Mouse (Mus musculus) heart, adult 8-10 months (tissue): ENCODE measurements around the gene Mamdc4. TPM values are rescaled to one million over a fixed set of nuclear protein-coding genes. Genes with fewer than 3 reads are reported as not detected.
A peak's percentile ranks its signal among the peaks of the same experiment; 100 is the strongest.

ENCODE experiments used
- DNase-seq: peaks from one replicate; pipeline ENCODE4 v3.0.0; 2022; ENCODE audit warnings: low spot score
- total RNA-seq, 4 experiments: library from RNA; stranded (reverse); gene quantifications; 2 replicates each; pipeline ENCODE4 v1.2.4; 2022

Gene Mamdc4
- total RNA-seq, 4 experiments from 2014 or later = 1.1 to 2.2 (median 1.5) TPM

DNA sequence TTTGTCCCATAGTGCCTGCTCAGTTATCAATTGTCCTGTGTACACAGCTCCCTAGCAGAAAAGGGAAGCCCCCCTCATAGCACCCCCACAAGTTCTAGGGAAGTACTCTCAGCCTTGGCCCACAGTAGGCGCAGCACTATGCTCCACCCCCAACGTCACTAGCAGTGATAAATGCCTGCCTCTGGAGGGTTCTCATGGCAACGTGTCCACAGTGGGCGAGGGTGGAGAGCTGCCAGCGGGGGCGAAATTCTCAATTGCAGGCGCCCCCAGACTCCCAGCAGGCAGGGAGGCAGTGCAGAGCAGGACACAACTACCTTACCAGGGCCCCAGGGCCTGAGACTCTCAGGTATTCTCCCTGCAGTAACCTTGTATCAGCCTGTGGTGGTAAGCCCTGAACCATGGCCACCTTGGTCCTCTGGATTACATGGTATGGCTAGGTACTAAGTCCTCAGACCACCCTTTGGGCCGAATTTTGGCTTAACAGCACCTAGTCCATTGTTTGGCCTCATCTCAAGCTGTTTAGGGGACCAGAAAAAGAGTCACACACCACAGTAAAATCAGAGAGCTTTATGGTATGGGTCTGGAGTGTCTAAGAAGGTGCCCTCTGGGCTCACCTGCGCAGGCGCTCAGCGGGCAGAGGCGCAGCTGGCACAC, 7.9 kb upstream of the Mamdc4 start:
- no peak for DNase-seq

DNA sequence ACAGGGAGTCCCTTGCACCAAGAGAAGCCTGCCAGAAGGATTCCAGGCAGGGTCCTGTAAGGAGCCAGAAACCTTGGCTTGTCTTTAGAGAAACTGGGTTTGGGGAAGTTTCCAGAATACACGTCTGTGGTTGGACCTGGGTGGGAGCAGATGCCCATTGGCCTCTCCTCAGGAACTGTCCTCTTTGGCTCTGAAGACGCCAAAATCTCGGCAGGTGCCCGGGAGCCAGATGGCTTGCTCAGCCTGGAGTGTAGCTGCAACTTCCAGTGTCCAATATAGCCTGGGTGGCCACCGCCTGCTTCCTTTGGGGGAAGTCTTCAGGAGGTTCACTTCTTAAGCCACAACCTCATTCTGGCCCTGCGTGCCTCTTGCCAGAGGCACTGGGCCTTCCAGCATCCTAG, 7.3 kb upstream of the Mamdc4 start:
- no peak for DNase-seq

DNA sequence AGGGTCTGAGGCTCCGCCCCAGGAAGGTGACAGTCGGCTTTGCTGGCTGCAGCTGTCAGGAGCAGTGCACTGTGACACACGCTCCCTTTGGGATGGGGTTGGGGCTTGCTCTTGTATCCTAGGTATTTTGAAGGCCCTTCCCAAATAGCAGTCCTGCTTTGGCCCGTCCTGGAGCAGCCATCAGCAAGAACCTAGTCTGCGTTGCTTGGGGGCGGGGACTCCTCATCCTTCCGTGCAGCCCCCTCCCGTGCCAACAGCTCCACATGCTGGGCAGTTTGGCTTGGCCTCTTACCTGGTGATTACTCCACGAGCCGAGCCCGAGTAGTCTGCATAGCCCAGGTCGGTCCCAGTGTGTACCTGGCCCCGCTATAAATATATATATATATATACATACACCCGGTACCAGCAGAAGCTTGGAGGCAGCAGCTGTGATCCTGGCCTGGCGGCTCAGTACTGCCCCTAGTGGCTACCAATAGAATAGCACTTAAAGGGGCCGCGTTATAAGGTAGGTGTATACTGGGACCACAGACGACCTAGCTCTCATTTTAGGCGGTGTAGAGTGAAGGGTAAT, 6.7 kb upstream of the Mamdc4 start, which contains the start of gene Ajm1:
Ajm1 (minus strand) TSS at position 464 of the 571 bp plus-strand sequence.
- peak; percentile 62 for DNase-seq

DNA sequence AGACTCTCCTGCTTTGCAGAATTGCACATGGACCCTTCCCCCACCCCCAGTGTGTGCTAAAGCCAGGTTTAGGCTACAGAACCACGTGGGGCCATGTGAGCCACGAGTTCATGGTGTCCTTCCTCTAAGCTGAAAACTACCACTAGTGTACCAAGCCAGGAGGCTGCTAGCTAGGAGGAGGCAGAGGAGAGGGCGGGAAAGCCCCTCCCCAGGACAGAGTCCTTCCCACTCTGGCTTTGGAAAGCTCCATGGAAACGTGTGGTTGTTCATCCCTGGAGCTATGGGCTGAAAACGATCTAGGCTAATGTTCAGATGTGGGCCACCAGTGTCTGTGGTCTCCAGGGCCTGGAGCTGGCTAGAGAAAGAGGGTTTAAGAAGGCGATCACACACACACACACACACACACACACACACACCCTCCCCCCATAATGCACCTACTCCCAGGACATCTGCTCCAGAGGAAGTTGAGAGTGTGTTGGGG, 6.0 kb upstream of the Mamdc4 start:
- DNase-seq = no peak

DNA sequence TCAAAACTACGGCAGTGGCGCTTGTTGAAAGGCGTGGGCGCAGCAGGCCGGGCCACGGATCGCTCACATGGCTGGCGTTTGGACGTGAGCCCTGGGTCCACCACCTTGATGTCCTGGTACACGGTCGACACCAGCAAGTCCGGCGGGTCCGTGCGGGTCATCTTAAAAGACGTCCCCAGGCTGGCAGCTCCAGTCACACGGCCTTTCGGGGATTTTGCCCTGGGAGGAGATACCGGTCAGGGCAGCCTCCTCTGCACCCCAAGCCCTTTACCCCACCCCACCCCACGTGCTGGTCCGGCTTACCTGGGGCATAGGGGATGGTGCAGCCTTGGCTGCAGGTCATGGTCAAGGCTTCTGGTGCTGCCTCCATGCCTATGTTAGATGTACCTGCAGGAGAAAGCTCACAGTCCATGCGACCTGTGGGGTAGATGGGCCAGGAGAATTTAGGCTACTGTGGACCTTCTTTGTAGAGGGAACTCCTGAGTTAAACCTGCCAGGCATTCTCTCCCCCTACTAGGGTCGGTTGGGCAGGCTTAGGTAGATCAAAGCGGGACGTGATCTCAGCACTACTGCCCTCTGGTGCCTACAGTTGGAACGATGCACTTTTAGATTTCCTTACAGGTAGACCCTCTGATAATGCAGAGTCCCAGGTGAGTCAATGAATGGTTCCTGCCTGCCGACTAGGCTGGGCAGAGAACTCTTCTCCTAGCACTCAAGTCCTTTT, 5.3 kb upstream of the Mamdc4 start:
- no peak for DNase-seq

DNA sequence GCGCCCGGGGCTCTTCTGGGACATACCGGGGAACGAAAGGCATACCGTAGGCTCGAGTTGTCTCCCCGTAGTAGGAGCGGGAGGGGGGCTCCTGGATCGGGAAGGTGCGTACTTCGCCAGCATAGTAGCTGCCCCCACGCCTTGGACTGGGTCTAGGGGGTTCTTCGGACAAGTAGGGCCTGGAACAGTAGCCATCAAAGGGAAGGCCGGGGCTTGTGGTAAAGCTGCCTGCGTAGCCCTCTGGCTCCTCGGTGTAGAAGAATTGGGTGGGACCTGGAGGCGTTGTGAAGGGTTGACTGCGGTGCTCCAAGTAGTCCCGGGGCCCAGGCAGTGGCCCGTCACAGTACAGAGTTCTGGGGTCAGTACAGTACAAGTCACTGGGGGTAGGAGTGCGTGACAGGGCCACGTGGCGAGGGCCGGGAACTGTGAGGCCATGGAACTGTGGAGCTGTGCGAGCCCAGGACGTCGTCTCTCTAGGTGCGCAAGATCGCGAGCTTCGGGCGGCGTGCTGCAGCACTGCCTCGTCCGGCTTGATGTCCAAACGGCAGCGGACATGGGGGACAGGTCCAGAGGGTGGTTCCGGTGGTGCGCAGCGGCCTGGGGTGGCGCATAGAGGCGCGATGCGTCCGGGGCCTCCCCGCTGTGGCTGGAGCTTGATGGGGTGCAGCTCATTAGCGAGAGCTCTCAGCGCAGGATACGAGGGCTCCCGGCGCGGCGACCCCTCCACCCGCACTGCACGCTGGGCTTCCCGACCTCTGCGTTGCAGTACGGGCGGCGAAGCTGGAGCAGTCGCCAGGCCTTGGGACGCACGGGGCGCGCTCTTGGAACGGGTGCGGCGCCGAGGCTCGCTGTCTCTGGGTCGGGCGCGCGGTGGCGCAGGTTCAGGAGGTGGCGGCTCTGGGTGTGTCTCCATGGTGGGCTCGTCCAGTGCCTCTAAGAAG, 4.4 kb upstream of the Mamdc4 start:
- DNase-seq = no peak

DNA sequence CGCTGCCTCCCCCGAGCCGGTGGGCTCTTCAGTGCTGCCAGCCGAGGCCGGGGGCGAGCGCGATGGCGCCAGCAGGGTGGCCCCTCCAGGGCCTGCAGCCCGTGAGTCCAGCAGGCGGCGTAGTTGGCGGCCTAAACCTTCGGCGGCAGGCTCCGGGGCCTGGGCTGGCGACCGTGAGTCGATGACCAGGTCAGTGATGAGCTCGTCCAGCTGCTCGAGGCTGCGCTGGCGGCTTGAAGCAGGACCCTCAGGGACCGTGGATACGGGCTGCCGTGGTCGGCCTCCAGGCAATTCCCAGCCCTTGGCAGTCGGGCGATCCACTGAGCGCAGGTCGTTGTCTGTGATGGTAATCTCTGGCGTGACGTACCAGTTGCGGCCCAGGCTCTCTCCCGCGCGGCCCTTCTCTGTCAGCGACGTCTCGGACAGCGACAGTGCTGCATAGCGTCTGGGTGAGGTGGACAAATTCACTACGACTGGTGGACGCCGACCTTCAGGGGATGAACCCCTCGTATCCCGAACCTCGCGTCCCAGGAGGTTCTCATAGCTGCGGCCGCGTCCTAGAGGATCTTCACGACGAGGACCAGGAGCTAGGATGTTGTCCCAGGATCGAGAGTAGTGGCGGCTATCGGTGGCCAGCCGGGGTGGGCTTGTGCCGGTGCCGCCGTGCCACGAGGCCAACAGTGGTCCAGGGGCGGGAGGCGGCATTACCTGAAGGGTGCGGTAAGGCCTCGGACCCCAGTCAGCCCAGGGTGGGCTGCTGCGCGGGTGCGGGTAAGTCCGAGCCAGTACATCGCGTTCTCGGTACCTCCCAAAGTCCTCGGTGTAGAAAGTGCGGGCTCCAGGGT, 3.5 kb upstream of the Mamdc4 start:
- no peak for DNase-seq

DNA sequence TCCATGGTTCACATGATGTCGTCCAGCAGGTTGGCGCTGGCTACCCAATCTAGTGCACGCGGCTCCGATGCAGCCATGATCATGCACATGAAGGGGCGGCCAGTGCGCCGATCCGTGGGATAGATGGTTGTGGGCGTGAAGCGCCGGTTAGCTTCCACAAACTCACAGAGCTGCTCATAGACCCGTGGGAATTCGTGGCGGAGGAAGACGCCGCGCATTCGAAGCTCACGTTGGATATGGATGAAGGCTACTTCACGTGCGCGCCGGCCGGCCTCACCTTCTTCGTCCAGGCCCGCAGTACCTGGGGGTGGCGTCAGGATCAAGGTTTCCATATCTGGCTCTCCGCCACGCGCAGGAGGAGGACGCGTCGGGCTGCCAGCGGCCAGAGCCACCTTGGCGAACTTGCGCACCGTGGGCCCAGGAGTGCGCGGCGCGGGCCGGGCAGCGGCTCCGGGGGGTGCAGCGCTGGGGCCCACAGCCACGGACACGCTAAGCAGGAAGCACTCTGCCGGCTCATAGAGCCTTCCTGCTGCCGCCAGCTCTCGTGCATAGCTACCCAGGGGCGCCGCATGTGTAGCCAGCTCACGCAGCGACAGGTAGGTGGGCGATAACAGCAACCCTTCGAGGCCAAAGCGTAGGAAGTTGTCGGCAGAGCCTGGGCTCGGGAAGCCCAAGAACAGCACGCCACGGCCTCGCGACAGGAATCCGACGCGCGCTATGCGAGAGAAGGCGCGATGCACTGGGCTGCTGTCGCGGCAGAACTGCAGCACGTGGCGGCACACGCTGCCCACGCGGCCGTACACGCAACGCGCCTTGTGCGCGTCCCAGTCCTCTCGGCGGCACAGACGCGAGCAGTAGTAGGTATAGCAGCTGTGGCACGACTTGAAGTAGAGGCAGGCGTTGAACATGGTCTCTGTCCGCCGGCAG, 2.6 kb upstream of the Mamdc4 start:
- DNase-seq = no peak

DNA sequence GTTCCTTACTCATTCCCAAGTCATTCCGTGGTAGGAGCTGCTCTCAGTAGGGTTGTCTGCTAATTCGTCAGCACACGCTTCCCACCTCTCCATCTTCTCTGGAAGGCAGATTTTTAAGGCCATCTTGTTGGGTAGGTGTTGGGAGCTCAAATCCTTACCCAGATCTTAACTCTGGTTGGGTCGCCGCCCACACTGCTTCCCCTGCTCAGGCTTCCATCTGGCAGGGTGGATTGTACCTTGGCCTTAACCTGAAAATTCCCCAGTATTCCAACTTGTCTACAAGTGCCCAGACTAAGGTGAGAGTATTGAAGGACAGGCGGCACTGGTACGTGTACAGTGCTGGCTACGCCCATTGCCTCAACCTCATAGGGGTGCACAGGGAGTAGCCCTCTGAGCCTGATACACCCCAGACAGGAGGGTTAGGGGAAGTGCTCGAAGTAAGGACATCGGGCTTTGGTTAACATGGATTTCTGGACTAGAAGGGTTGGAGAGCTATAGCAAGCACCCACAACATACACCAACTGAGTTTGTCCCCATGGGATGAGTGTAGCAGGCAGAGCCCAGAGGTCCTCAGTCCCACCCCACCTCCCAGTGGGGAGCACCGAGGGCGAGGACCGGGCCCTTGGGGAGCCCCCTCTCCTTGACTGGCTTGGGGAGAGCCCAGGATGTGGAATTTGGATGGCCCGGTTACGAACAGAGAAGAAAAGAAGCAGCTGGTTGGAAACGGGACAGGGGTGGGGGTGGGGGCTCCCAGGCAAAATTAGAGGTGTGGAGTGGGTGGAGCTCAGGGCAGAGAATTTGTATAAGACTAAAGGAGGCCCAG, 1.6 kb upstream of the Mamdc4 start:
- DNase-seq = no peak

DNA sequence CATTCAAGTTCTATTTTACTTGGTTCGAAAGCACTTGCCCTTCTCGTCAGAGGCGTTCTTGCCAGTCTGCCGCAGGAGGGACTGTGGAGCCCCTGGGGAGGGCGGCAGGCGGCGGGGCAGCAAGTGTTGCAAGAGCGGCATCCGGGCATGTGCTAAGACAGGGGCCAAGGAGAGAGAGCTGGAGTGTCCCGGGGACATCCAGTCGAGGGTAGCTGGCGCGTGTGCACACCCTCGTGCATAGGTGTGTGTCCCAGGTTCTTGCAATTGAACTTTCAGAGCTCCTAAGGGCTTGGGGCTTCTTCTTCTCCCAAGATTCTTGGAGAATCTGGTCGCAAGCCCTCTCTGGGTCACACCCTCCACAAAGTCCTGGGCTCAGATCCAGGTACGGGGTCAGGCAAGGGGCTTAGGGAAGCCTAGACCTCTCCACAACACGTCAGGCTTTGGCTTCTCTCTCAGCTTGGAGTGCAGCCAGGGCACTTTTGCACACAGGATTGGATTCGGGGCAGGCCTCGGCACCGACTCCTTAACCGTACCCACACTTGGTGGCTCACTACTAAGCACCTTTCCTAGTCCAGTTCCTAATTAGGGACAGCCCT, 885 bp upstream of the Mamdc4 start:
- no peak for DNase-seq

DNA sequence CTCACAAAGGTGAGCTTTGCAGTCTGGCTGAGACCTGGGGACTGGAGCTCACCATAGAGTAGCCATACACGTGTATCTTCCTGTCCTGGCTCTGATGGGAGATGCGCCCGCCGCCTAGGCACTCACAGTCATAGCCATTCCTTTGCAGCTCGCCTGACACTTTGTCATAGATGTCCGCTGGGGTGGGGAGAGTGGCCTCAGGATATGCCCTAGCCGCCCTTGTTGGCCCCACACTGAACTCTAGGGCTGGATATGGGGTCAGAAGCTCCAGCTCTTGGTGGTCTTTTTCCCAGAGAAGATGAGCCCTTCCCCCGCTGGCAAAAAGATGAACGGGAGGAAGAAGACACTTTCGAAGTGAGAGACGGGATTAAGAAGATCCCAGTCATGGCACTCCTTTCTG, 509 bp downstream of the Mamdc4 start:
- no peak for DNase-seq

DNA sequence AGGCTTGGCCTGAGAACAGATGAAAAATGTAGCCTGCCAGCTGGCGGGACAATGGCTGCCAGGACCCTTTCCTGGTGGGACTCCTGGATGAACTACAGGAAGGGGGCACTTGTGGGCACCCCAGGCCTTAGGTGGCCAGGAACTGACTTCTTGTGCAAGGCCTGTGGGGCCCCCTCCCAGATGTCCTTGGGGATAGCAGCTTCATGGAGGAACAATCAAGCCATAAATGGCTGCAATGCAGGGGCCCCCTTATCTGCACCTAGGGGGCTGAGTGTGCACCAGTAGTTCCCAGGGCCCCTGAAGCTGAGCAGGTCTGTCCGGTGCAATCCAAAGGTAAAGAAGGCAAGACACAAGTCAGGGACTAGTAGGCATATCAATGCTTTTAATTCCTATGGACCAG, 1.6 kb downstream of the Mamdc4 start:
- no peak for DNase-seq

DNA sequence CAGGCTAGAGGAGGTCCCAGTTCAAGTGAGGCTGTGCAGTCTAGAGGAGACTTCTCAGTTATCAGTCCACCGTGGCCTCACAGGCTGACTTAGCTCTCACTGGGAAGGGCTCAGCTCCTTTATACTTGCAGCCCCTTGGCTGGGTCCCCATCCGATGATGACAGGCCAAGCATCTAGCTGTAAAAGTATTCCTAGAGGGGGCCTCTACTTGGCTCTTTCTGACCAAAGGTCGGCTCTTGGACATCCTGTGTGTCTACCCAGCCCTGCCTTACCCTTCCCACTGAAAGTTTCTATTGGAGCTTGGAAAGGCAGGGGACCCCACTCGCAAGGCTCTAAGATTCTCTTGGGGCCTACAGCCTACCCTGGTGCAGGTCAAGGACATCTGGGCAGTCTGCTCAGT, 3.4 kb downstream of the Mamdc4 start:
- no peak for DNase-seq

DNA sequence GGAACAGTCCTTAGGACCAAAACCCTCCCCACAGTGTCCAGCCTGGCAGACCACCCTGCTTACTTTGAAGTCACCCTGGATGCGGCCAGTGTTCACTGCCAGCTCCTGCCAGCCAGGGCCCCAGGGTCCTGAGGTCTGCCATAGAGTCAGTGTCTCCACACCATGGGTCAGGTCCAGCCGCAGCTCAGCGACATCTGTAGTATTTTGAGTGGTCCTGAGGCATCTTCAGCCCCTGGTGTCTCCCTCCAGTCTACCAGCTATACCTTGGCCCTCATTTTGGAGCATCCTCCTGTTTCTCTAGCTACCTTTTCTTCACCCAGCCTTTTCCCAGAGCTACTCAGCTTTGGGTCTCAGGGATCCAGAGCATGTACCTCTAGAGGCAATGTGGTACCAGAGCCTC, 5.3 kb downstream of the Mamdc4 start:
- DNase-seq = no peak

DNA sequence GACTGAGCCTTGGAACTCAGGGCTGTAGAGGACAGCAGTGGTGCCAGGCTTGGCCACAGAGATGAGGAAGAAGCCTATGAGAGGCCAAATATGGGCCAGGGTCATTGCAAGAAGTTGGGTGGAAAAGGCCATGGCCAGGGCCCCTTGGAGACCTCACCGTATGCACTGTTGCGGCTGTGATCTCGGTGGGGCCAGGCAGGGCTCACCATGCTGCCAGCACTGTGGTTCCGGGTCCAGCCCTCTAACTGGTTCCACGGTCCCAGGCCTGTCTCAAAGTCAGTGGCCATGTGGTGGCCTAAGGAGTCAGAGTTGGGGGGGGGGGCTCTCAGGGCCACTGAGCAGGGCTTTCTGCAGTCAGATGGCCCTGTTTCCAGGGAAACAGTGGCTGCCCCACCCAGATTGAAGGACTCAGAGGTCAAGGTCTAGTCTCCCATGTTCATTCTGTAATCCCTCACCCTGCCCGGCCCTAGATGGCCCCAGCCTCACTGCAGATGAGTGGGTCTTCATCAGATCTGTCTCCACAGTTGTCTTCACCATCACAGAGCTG, 6.1 kb downstream of the Mamdc4 start:
- DNase-seq = no peak

DNA sequence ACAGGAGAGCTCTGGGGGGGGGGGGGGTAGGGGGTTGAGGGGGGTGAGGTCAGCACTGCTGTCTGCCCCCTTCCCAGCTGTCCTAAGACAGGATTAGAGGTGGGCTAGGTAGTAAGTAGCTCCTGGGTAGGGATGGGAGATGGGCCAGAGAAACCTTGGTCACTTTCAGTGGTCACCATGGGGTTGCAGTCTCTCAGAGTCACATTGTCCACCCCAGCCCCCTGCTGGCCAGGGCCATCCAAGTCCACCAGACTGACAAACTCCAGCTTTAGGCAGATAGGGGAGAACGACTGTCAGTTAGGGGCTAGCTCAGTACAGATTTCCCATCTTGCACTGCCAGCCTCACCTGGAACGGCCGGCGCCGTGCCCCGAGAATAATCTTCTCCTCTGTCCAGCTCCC, 8.1 kb downstream of the Mamdc4 start:
- no peak for DNase-seq

DNA sequence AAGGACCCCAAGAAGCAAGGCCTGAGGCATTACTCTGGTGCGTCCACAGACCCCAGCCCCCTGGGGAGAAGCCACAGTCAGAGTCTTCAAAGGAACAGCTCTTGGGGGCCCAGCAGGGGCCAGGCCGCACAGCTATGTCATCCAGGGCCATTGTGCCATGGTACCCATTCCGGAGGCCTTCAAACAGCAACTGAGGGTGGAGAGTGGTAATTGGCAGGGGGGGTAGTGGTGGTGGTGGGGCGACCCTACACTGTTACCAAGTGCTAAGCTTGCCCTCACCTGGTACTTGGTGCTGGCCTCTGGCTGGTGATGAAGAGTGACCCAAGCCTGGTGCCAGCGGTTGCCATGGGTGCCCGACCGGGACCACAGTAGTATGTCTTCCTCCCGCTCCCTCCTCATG, 8.9 kb downstream of the Mamdc4 start:
- no peak for DNase-seq

DNA sequence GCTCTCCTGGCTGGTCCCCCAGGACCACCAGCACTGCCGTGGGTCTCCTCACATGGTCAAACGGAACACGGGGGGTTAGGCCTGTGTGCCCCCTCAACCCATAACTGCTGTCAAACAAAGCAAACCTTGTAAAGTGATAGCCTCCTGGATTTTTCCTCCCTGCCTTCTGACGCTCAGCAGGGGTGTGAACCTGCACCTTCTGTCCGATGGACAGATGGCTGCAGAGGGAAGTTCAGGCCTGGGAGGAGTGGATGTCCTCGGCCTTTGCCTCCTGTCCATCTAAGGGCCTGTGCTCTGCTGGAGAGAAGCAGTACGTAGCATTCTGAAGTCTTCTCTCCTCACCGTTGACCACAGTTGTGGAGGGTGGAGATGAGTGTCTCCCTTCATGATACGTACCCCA, 12.7 kb downstream of the Mamdc4 start:
- no peak for DNase-seq
